Mouse (Mus musculus) CD4-positive helper T cell, adult 2 months (primary cell): ENCODE data around the gene Prrg2.

Experiments used
- DNase-seq: peaks from one replicate; pipeline ENCODE4 v3.0.0-alpha.2; 2012; ENCODE audit warnings: low read depth, missing footprints, low spot score

Gene Prrg2

GRCm38 (mm10) chr7:45090251-45090977, 27.9 kb upstream of the Prrg2 start:
- DNase-seq, result peak; percentile 27

DNA sequence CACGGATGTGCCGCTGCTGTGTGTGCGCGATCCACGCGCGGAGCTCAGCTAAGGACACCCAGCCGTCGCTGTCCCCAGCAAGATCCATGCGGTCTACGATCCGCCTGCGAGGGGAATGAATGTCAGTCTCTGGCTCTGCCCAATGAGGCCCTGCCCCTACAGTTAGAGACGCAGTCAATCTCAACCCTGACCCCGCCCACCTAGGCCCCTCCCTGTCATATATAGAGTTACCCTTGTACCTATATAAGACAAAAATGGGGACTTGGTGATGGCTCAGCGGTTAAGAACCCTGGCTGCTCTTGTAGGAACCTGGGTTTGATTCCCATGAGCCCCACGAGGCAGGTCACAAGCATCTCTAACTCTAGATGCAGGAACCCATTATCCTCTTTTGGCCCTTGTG, 26.1 kb upstream of the Prrg2 start:
- no peak for DNase-seq

- DNase-seq, result no peak
Measured at GRCm38 (mm10) chr7:45086084-45086483, 23.6 kb upstream of the Prrg2 start.

GRCm38 (mm10) chr7:45083300-45083890, 20.9 kb upstream of the Prrg2 start:
- no peak for DNase-seq

GRCm38 (mm10) chr7:45082401-45083299, 20.2 kb upstream of the Prrg2 start:
- DNase-seq, result peak; percentile 84

DNA sequence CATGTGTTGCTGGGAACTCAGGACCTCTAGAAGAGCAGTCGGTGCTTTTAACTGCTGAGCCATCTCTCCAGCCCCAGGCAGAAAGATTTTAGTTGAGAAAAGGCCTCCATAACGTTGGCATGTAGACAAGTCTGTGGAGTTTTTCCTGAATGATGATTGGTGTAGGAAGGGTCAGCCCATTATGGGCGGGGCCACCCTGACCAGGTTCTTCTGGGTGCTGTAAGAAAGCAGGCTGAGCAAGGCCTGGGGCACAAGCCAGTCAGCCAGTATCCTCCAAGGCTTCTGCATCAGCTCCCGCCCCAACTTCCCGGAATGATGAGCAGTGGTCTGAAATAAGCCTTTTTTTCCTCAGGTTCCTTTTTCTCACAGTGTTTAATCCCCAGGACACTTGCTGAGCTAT, 18.5 kb upstream of the Prrg2 start:
- no peak for DNase-seq

DNA sequence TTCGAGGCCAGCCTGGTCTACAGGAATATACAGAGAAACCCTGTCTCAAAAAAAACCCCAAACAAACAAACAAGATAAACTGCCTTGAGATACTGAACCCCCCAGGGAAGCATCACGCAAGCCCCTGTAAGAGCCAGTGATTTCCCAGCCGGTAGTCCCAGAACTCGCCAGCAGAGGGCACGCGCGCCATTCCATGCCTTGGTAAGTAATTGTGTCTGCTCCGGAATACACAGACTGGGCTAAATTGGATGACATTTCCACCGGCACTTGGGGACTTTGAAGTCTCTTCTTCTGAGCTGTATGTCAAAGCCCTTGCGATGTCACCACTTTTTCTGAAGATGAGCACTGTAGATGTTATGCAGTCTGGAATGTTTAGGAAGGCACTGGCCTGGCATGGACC, 17.4 kb upstream of the Prrg2 start:
- peak; percentile 87 for DNase-seq

GRCm38 (mm10) chr7:45078513-45078912, 16.0 kb upstream of the Prrg2 start:
- DNase-seq, result peak; percentile 76

- DNase-seq, result no peak
Measured at GRCm38 (mm10) chr7:45077829-45078228, 15.4 kb upstream of the Prrg2 start.

- DNase-seq, result no peak
Measured at GRCm38 (mm10) chr7:45077322-45077721, 14.8 kb upstream of the Prrg2 start.

- DNase-seq, result no peak
Measured at GRCm38 (mm10) chr7:45076501-45076900, 14.0 kb upstream of the Prrg2 start.

DNA sequence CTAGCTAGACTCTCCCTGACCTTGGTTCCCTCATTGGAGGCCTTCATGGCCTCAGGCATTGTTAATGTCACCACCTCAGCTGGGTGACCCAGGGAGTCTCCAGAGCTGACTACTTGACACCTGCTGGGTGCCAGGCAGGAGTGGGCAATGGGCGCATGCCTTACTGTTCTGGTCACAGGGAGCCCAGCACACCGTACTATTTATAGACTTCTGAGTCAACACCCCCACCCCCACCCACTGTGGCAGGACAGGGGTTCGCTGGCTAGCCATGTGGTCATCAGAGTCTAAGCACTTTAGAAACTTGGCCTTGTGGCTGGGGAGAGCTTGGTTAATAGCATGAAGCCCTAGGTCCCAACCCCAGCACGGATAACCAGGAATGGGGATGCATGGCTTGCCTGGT, 12.9 kb upstream of the Prrg2 start:
- DNase-seq, result no peak

DNA sequence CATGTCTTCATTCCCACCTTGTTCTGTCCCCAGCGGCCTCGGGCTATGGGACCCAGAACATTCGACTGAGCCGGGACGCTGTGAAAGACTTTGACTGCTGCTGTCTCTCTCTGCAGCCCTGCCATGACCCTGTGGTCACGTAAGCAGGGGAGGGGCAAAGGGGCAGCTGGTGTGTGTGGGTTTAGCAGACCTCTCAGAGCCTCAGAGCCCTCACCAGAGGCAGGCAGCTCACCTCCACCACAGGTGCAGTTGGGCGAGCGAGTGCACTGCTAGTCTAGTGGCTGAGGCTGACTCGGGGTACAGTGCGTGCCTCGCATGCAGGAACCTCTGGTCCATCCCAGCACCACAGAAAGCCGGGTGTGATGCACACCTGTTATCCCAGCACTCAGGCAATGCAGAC, 11.5 kb upstream of the Prrg2 start:
- no peak for DNase-seq

DNA sequence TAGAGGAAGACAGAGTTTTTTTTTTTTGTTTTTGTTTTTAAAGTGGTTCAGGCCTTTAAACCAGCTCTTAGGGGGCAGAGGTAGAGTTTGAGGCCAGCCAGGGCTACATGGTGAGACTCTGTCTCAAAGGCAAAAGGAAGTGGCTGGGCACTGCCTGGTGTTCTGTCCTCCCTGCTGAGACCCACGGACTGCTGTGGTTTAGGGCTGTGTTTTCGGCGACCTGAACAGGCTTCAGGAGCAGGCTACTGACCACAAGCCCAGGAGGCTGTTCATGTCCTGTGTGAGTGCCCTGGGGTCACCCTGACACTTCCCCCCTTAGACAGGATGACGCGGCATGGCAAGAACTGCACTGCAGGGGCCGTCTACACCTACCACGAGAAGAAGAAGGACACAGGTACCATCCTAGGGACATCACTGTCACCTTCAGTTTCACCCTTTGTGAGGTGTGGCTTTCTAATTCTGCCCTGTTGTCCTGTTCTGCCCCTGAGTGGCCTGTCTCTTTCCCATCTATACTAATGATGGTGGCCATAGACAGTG, 10.8 kb upstream of the Prrg2 start:
- no peak for DNase-seq

GRCm38 (mm10) chr7:45072230-45072629, 9.8 kb upstream of the Prrg2 start:
- peak; percentile 43 for DNase-seq

- DNase-seq, result peak; percentile 70
Measured at GRCm38 (mm10) chr7:45069671-45070070, 7.2 kb upstream of the Prrg2 start.

- DNase-seq, result peak; percentile 72
Measured at GRCm38 (mm10) chr7:45068000-45068318, 5.5 kb upstream of the Prrg2 start.

GRCm38 (mm10) chr7:45067190-45067999, 4.9 kb upstream of the Prrg2 start:
- no peak for DNase-seq

DNA sequence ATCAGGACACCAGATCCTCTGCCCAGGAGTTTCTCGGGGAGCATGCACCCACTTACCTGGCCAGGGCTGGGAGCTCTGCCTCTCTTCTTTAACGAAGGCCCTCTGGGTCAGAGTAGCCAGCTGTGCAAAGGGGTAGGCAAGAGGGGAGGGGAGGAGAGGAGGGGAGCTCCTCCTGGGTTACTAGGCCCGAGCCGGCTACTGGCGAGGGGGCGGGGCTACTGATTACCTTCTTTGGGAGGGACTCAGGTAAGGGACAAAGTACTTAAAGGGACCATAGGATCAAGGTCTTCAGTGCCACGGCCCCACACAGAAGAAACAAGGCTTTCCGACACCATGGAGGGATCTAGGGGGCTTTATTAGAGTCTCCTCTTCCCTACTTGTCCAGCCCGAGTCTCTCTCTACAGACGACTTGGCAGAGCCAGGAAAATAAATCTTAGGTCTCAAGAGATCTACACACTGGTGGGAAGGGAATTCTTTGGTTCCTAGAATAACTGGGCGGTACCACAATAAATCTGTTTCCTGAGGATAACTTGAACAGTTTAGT, 873 bp downstream of the Prrg2 start:
- DNase-seq, result no peak

- no peak for DNase-seq
Measured at GRCm38 (mm10) chr7:45060632-45061122, 1.8 kb downstream of the Prrg2 start.
